Mouse (Mus musculus): ENCODE data around the gene Fbxw20. TPM values are rescaled to one million over a fixed set of nuclear protein-coding genes. Genes with fewer than 3 reads are reported as not detected.

The Fbxw20 gene
- total and polyA plus RNA-seq, 2 experiments = not detected

DNA sequence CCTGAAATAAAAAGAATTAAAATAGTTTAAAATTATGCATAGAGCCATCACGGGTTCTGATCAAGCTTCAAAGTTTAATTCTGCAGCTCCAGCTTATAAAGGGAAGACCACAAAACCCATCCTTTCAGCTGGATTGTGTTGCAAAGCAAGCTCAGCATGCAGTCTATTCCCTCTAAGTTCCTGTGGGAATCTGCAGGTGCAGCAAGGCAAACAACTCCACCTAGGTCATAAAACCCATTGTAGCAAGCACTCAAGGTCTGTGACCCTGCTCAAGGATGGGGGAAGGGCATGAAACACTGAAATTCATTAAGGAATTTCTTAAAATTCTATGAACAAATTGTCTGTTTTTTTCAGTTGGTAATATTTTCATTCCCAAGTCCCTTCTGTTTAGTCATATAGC is 57.3 kb downstream of the Fbxw20 start:
- Histone ChIP-seq H3K9ac (ENCODE audit: low read depth, low read length) (no peak overlapping the region), H3K4me3 (ENCODE audit: insufficient read depth, low read depth, low read length) (no peak overlapping the region), H3K79me2 (ENCODE audit: control insufficient read depth, insufficient read depth, low read length) (no peaks in the 10 kb centered on the region), H3K27me3 (ENCODE audit: control insufficient read depth, insufficient read depth, low read length) (no peaks in the 10 kb centered on the region), H3K36me3 (ENCODE audit: control insufficient read depth, insufficient read depth, low read length) (no peaks in the 10 kb centered on the region), H3K4me1 (ENCODE audit: control insufficient read depth, insufficient read depth, low read length) (no peaks in the 10 kb centered on the region), H3K27ac (replicated peaks; ENCODE audit: insufficient read depth, low read depth, low read length) (no peak overlapping the region)
- no peak for DNase-seq (ENCODE audit: extremely low read depth, low read depth, low spot score)
- no peak for TF ChIP-seq CTCF (IDR thresholded peaks at IDR 0.05; ENCODE audit: low read depth, low read length)
- TF ChIP-seq POLR2A (IDR thresholded peaks at IDR 0.05; ENCODE audit: extremely low read depth, insufficient read depth, low read length) = no peak
- 86% methylated on average over 1 of the region's 1 CpGs for WGBS

DNA sequence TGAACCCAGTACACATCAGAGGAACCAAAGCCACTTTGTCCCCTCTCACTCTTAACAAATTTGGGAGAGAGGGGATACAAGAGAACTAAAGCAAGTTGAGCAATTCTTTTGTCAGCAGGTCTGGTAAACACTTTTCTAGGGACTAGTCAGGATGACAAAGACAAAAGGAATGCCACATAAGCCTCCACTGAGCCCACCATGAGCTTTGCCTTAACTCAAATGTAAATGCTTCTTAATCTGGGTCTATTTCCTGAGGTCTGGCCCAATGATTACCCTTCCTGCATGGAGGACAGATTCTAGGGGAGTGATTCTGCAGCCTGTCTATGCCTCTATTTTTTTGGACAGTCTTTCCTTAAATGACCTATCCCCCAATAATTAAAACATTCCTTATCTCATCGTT is 58.3 kb downstream of the Fbxw20 start:
- no peak overlapping the region for H3K4me3 ChIP-seq (ENCODE audit: insufficient read depth, low read depth, low read length)
- no peaks in the 10 kb centered on the region for H3K27me3 ChIP-seq (ENCODE audit: control insufficient read depth, insufficient read depth, low read length)
- H3K36me3 ChIP-seq (ENCODE audit: control insufficient read depth, insufficient read depth, low read length) = no peaks in the 10 kb centered on the region
- 84% methylated on average over 1 of the region's 1 CpGs for WGBS
- no peaks in the 10 kb centered on the region for H3K4me1 ChIP-seq (ENCODE audit: control insufficient read depth, insufficient read depth, low read length)
- TF ChIP-seq CTCF (IDR thresholded peaks at IDR 0.05; ENCODE audit: low read depth, low read length) (no peak), POLR2A (IDR thresholded peaks at IDR 0.05; ENCODE audit: extremely low read depth, insufficient read depth, low read length) (no peak)
- no peak for DNase-seq (ENCODE audit: extremely low read depth, low read depth, low spot score)
- no peak overlapping the region for H3K9ac ChIP-seq (ENCODE audit: low read depth, low read length)
- no peak overlapping the region for H3K27ac ChIP-seq (replicated peaks; ENCODE audit: insufficient read depth, low read depth, low read length)
- no peaks in the 10 kb centered on the region for H3K79me2 ChIP-seq (ENCODE audit: control insufficient read depth, insufficient read depth, low read length)

Other genes with a start within 250 kb of the Fbxw20 start
- gene Ucn2, start 248.7 kb downstream of the Fbxw20 start, total RNA-seq (2014; rRNA removed) = not detected in 2 replicates
- not detected in 2 replicates for gene Ucn2, start 248.7 kb downstream of the Fbxw20 start, polyA plus RNA-seq (2012; rRNA removed)
- 1.0 and 1.7 TPM in 2 replicates for gene Pfkfb4, start 243.0 kb downstream of the Fbxw20 start, total RNA-seq (2014; rRNA removed)
- gene Pfkfb4, start 243.0 kb downstream of the Fbxw20 start, polyA plus RNA-seq (2012; rRNA removed) = 1.1 and 1.4 TPM in 2 replicates
- gene Shisa5, start 196.2 kb downstream of the Fbxw20 start, total RNA-seq (2014; rRNA removed) = 20.8 and 23.8 TPM in 2 replicates
- gene Shisa5, start 196.2 kb downstream of the Fbxw20 start, polyA plus RNA-seq (2012; rRNA removed) = 144 and 205 TPM in 2 replicates
- 7.7 and 8.4 TPM in 2 replicates for gene Trex1, start 175.0 kb downstream of the Fbxw20 start, total RNA-seq (2014; rRNA removed)
- 30.7 and 41.1 TPM in 2 replicates for gene Trex1, start 175.0 kb downstream of the Fbxw20 start, polyA plus RNA-seq (2012; rRNA removed)
- 5.1 and 5.4 TPM in 2 replicates for gene Atrip, start 160.6 kb downstream of the Fbxw20 start, total RNA-seq (2014; rRNA removed)
- 9.2 and 10.3 TPM in 2 replicates for gene Atrip, start 160.6 kb downstream of the Fbxw20 start, polyA plus RNA-seq (2012; rRNA removed)
- gene Ccdc51, start 152.3 kb downstream of the Fbxw20 start, total RNA-seq (2014; rRNA removed) = 7.5 and 8.6 TPM in 2 replicates
- gene Ccdc51, start 152.3 kb downstream of the Fbxw20 start, polyA plus RNA-seq (2012; rRNA removed) = 7.2 and 8.2 TPM in 2 replicates
- 53.4 and 54.7 TPM in 2 replicates for gene Tma7, start 152.2 kb downstream of the Fbxw20 start, total RNA-seq (2014; rRNA removed)
- gene Tma7, start 152.2 kb downstream of the Fbxw20 start, polyA plus RNA-seq (2012; rRNA removed) = 23.3 and 24.4 TPM in 2 replicates
- 10.9 and 17.9 TPM in 2 replicates for gene Plxnb1, start 139.4 kb downstream of the Fbxw20 start, total RNA-seq (2014; rRNA removed)
- 15.4 and 26.5 TPM in 2 replicates for gene Plxnb1, start 139.4 kb downstream of the Fbxw20 start, polyA plus RNA-seq (2012; rRNA removed)
- not detected in 2 replicates for gene Fbxw21, start 72.7 kb downstream of the Fbxw20 start, total RNA-seq (2014; rRNA removed)
- not detected in 2 replicates for gene Fbxw21, start 72.7 kb downstream of the Fbxw20 start, polyA plus RNA-seq (2012; rRNA removed)
- not detected in 2 replicates for gene Fbxw13, start 38.8 kb downstream of the Fbxw20 start, total RNA-seq (2014; rRNA removed)
- gene Fbxw13, start 38.8 kb downstream of the Fbxw20 start, polyA plus RNA-seq (2012; rRNA removed) = not detected in 2 replicates
- gene Fbxw14, start 52.9 kb upstream of the Fbxw20 start, total RNA-seq (2014; rRNA removed) = not detected in 2 replicates
- gene Fbxw14, start 52.9 kb upstream of the Fbxw20 start, polyA plus RNA-seq (2012; rRNA removed) = not detected in 2 replicates
- not detected in 2 replicates for gene Fbxw28, start 104.9 kb upstream of the Fbxw20 start, total RNA-seq (2014; rRNA removed)
- not detected in 2 replicates for gene Fbxw28, start 104.9 kb upstream of the Fbxw20 start, polyA plus RNA-seq (2012; rRNA removed)
- not detected in 2 replicates for gene Fbxw22, start 169.5 kb upstream of the Fbxw20 start, total RNA-seq (2014; rRNA removed)
- gene Fbxw22, start 169.5 kb upstream of the Fbxw20 start, polyA plus RNA-seq (2012; rRNA removed) = not detected in 2 replicates
- not detected in 2 replicates for gene Fbxw16, start 214.4 kb upstream of the Fbxw20 start, total RNA-seq (2014; rRNA removed)
- gene Fbxw16, start 214.4 kb upstream of the Fbxw20 start, polyA plus RNA-seq (2012; rRNA removed) = not detected in 2 replicates